Mouse (Mus musculus): ENCODE measurements around the gene Btbd35f4.
"Not testable (repeated sequence)": the region's sequence is repeated elsewhere in the genome, so short reads cannot be mapped to it uniquely, and the experiment has no call there.

Btbd35f4 gene

DNA sequence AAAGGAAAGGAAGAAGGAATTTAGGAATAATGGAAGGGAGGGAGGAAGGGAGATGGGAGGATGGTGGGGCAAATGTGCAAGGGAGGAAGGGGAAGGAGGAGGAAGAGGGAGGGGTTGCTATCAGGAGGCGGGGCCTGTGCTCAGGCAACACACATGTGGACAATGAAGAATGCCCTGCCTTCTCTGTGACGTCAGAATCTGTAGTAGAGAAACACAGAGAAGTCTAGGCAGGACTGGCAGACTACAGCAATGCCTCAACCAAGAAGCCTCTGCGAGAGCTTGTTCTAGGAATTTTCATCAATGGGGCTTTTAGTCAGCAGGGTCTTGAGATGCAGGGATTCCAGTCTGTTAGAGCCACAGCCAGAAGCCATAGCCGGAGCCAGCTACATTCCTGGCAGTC is at the start of gene Btbd35f4:
Gene Btbd35f4, plus strand, starts transcription at position 301 of the 400 bp plus-strand sequence.
- CTCF ChIA-PET, result not testable (repeated sequence)

DNA sequence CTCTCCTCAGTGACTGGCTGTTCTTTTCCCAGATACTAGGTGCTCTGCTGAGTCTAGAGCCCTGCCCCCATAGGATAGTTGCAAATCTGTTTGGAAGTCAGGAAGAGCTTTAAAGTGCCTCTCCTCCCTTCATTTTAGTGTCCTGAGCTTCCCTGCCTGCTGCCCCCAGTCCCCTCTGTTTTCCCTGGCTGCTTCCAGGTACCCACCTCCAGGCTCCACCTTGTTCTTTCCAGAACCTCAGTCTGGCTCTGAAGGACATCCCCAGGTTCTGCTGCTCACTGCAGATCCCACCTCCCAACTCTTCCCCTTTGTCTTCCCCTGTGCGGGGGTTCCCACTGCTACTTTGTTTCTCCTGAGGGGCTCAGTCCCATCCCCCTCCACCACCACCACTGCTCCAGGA is 39.7 kb downstream of the Btbd35f4 start:
- CTCF ChIA-PET, result not testable (repeated sequence)

All from spleen, embryonic (tissue).